Mouse (Mus musculus) hindbrain, embryonic 16.5 days (tissue): ENCODE data around the gene Slfn5. TPM values are rescaled to one million over a fixed set of nuclear protein-coding genes. Genes with fewer than 3 reads are reported as not detected.
"Not testable (repeated sequence)": the region's sequence is repeated elsewhere in the genome, so short reads cannot be mapped to it uniquely, and the experiment has no call there.

Source experiments
- ATAC-seq: fragments of 200-750 bp; cut with Nextera tagmentation; 2 replicates; pipeline ENCODE4 v1.8.0; 2017; ENCODE audit warnings: moderate TSS enrichment, moderate library complexity
- H3K27ac ChIP-seq: fragments of 300-500 bp; sonication (generic); 2 replicates; pipeline ENCODE4 v1.5.1; 2014; ENCODE audit warnings: low read depth, mild to moderate bottlenecking, control low read depth, low read length, moderate library complexity
- H3K27me3 ChIP-seq: fragments of 300-500 bp; sonication (generic); replicated peaks from 2 replicates; pipeline ENCODE4 v1.6.1; 2014; ENCODE audit warnings: low read length; ENCODE audit not compliant: control insufficient read depth, insufficient read depth
- H3K36me3 ChIP-seq: fragments of 300-500 bp; sonication (generic); 2 replicates; pipeline ENCODE4 v1.6.1; 2014; ENCODE audit warnings: mild to moderate bottlenecking, low read length, moderate library complexity, mixed read lengths; ENCODE audit not compliant: control insufficient read depth, insufficient read depth
- H3K4me1 ChIP-seq: fragments of 300-500 bp; sonication (generic); 2 replicates; pipeline ENCODE4 v1.6.1; 2014; ENCODE audit warnings: low read depth, low read length; ENCODE audit not compliant: control insufficient read depth, insufficient read depth
- H3K4me2 ChIP-seq: fragments of 300-500 bp; sonication (generic); 2 replicates; pipeline ENCODE4 v1.6.1; 2014; ENCODE audit warnings: mild to moderate bottlenecking, low read length, control low read depth, moderate library complexity
- H3K4me3 ChIP-seq: fragments of 300-500 bp; sonication (generic); 2 replicates; pipeline ENCODE4 v1.5.1; 2014; ENCODE audit warnings: mild to moderate bottlenecking, low read length, control low read depth, moderate library complexity
- H3K9ac ChIP-seq: fragments of 300-500 bp; sonication (generic); 2 replicates; pipeline ENCODE4 v1.6.1; 2014; ENCODE audit warnings: low read depth, mild to moderate bottlenecking, control low read depth, low read length, moderate library complexity
- H3K9me3 ChIP-seq: fragments of 300-500 bp; sonication (generic); 2 replicates; pipeline ENCODE4 v1.6.1; 2014; ENCODE audit warnings: mild to moderate bottlenecking, low read length, moderate library complexity; ENCODE audit not compliant: control insufficient read depth
- WGBS: fragments of 180-500 bp; shearing (Covaris S2); extraction: QIAGEN DNeasy Blood & Tissue Kit; methylation state at CpG from one replicate; pipeline ENCODE4 v1.1.7; 2014; 5-methylcytosine and 5-hydroxymethylcytosine counted together
- polyA plus RNA-seq: library from polyadenylated mRNA; unstranded; fragments of >200 nt; fragmentation: Nextera tagmentation; extraction: Ambion mirVana; gene quantifications from 2 replicates; pipeline ENCODE4 v1.2.1, GENCODE M21; 2015

Gene Slfn5
- polyA plus RNA-seq, 1 experiment from 2014 or later = 1.9 TPM

DNA sequence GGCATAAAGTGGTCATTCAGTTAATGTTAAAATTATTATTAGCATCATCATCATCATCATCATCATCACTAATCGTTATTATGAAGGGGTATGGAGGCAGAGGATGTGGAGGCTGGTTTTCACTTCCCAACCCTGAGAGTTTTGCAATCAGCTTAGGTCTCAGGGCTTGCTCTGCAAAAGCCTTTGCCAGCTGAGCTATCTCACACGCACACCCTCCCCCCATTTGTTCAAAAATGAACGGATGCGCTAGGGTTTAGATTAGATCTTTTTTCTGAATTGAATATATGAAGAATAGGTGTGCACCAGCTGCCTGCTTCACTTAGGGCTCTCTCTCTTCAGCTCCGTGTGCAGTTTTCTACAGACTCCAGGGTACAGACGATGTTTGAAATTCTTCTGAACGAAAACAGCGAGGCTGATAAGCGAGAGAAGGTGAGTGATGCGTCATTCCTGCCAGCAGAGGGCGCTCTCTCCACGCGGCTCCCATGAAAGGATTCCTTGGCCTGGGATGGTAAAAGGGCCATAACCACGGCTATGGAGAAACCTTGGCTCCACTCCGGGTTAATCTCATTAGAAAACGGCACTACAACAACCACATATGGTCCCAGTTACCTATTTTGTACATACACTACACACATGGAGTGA is 36.3 kb upstream of the Slfn5 start:
- peak overlapping the region; percentile 54; the same call in 1 of the 2 replicates for H3K9ac ChIP-seq
- no peaks in the 10 kb centered on the region for H3K4me1 ChIP-seq
- no peak overlapping the region for H3K27ac ChIP-seq
- H3K4me3 ChIP-seq = peak overlapping the region; percentile 26
- H3K4me2 ChIP-seq = peak overlapping the region; percentile 56
- H3K36me3 ChIP-seq = no peaks in the 10 kb centered on the region
- ATAC-seq = peak; percentile 70
- no peaks in the 10 kb centered on the region for H3K9me3 ChIP-seq
- peaks cover 6% of the 10 kb centered on the region for H3K27me3 ChIP-seq
- 8% methylated on average over 16 of the region's 16 CpGs for WGBS

DNA sequence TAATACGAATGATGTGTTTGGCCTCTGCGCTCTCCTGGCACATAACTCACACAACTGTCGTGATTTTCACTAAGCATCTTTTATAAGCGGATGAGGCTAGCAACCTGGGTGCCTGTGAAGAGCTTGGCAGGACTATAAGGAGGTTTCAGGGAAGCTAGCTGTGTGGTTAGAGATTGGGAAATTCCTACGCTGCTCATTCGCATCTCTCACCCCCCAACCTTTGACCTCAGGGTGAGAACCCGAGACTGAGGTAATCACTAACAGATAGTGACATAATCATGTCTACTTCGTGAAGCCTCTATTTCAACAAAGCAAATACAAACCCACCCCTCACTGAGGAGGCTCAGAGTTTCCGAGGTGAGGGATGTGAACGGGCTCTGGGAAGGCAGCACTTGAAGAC is 30.4 kb upstream of the Slfn5 start:
- no peak overlapping the region for H3K4me2 ChIP-seq
- no peaks in the 10 kb centered on the region for H3K9me3 ChIP-seq
- no peaks in the 10 kb centered on the region for H3K27me3 ChIP-seq
- WGBS = 63% methylated on average over 10 of the region's 10 CpGs
- H3K36me3 ChIP-seq = no peaks in the 10 kb centered on the region
- H3K9ac ChIP-seq = no peak overlapping the region
- no peaks in the 10 kb centered on the region for H3K4me1 ChIP-seq
- no peak for ATAC-seq
- H3K4me3 ChIP-seq = no peak overlapping the region
- no peak overlapping the region for H3K27ac ChIP-seq

DNA sequence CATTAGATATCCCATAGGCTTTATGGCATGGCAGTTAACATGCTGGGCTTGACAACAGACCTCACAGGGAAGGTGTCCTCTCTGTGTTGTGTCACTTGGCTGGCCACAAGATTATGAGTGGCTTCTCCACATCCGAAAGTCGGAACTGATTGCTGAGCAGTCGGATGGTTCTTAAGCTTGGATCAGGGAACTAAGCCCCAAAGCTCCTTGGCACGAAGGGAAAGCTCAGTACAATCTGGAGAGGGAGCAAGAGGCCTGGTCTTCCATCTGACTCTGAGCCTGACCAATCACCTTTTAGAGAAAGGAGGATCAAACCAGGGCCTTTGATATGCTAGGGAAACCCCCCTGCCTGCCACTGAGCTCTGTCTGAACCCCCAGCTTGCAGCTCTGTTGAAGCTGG is 29.5 kb upstream of the Slfn5 start:
- no peaks in the 10 kb centered on the region for H3K9me3 ChIP-seq
- no peak overlapping the region for H3K4me2 ChIP-seq
- no peak overlapping the region for H3K27ac ChIP-seq
- H3K4me3 ChIP-seq = no peak overlapping the region
- no peak overlapping the region for H3K9ac ChIP-seq
- ATAC-seq = no peak
- no peaks in the 10 kb centered on the region for H3K4me1 ChIP-seq
- WGBS = 72% methylated on average over 4 of the region's 4 CpGs
- H3K36me3 ChIP-seq = no peaks in the 10 kb centered on the region
- H3K27me3 ChIP-seq = no peaks in the 10 kb centered on the region

DNA sequence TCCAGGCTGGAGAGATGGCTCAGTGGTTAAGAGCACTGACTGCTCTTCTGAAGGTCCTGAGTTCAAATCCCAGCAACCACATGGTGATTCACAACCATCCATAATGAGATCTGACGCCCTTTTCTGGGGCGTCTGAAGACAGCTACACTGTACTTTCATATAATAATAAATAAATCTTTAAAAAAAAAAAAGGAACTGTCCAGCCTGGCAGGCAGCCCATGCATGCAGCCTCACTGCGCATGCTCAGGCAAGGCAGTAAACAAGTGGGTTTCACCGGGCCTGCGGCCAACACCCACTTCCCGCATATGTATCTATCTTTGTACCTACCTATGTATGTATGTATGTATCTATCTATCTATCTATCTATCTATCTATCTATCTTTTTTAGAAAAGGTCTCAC is 27.2 kb upstream of the Slfn5 start:
- H3K9me3 ChIP-seq, H3K36me3 ChIP-seq, H3K4me3 ChIP-seq, H3K27me3 ChIP-seq, H3K27ac ChIP-seq, H3K9ac ChIP-seq, H3K4me2 ChIP-seq, ATAC-seq, H3K4me1 ChIP-seq: not testable (repeated sequence)
- WGBS = 90% methylated on average over 6 of the region's 6 CpGs

DNA sequence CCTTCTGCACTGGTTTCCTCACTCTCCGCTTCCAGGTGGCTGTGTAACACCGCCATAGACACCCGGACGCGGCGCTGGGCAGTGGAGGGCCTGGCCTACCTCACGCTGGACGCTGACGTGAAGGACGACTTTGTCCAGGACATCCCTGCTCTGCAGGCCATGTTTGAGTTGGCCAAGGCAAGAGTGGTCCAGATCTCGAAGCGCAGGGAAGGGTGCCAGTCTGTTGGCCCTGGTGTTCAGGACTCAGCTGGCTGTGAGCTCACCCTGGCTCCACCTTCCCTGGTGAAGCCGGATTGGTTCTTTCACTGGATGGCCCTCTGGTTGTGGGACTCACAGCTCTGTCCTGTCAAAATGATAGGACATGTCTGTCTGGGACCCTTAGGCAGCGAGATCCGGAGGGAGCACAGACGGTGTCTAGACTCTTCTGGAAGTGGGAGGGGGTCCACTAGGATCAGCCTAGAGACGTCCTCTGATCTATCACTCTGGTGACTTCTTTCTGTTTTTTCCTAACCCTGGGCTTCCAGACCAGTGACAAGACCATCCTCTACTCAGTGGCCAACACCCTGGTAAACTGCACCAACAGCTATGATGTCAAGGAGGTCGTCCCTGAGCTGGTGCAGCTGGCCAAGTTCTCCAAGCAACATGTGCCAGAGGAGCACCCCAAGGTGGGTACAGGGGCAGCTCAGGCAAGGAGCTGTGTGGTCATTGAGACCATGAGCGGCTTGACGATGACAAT is 22.1 kb upstream of the Slfn5 start:
- H3K4me2 ChIP-seq = no peak overlapping the region
- H3K4me1 ChIP-seq = peaks cover 6% of the 10 kb centered on the region
- H3K27me3 ChIP-seq = peaks cover 22% of the 10 kb centered on the region
- no peak for ATAC-seq
- no peak overlapping the region for H3K9ac ChIP-seq
- 26% methylated on average over 20 of the region's 20 CpGs for WGBS
- no peak overlapping the region for H3K27ac ChIP-seq
- H3K36me3 ChIP-seq = no peaks in the 10 kb centered on the region
- H3K9me3 ChIP-seq = no peaks in the 10 kb centered on the region
- no peak overlapping the region for H3K4me3 ChIP-seq

DNA sequence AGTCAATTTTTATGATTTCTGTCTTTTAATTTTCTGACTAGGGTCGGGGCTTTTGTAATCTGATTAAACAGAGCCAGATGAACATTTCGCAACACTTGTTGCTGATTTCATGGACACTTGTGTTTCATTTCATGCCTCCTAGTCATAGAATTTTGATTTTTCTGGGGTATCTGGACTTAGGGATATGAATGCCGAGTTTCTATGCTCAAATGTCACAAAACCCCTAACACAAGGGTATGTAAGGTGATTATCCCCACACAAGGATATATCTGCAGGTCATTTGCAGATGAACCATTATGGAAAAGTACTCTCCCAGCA is 21.6 kb upstream of the Slfn5 start:
- Histone ChIP-seq H3K27me3 (peaks cover 27% of the 10 kb centered on the region), H3K4me2 (peak overlapping the region; percentile 98), H3K4me3 (no peak overlapping the region)

DNA sequence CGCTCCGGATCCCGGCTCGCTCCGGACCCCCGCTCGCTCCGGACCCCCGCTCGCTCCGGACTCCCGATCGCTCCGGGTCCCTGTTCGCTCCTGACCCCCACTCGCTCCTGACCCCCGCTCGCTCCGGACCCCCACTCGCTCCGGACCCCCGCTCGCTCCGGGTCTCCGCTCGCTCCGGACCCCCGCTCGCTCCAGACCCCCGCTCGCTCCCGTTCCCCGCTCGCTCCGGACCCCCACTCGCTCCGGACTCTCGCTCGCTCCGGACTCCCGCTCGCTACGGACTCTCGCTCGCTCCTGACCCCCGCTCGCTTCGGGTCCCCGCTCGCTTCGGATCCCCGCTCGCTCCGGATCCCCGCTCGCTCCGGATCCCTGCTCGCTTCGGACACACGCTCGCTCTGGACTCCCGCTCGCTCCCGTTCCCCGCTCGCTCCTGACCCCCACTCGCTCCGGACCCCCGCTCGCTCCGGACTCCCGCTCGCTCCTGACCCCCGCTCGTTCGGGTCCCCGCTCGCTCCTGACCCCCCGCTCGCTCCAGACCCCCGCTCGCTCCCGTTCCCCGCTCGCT is 20.7 kb upstream of the Slfn5 start:
- H3K36me3 ChIP-seq, H3K9me3 ChIP-seq, H3K4me1 ChIP-seq, H3K27ac ChIP-seq, ATAC-seq: not testable (repeated sequence)
- Histone ChIP-seq H3K9ac (peak overlapping the region; percentile 54; the same call in 1 of the 2 replicates), H3K4me3 (peak overlapping the region; percentile 55), H3K27me3 (peaks cover 31% of the 10 kb centered on the region), H3K4me2 (peak overlapping the region; percentile 98)
- WGBS = under 1% methylated on average over 74 of the region's 85 CpGs

More for the DNA sequence above, 21.6 kb upstream of the Slfn5 start:
- WGBS = 54% methylated on average over 3 of the region's 3 CpGs
- H3K9ac ChIP-seq = no peak overlapping the region
- H3K27ac ChIP-seq = no peak overlapping the region
- no peaks in the 10 kb centered on the region for H3K36me3 ChIP-seq
- H3K9me3 ChIP-seq = no peaks in the 10 kb centered on the region
- peaks cover 6% of the 10 kb centered on the region for H3K4me1 ChIP-seq
- ATAC-seq = no peak

DNA sequence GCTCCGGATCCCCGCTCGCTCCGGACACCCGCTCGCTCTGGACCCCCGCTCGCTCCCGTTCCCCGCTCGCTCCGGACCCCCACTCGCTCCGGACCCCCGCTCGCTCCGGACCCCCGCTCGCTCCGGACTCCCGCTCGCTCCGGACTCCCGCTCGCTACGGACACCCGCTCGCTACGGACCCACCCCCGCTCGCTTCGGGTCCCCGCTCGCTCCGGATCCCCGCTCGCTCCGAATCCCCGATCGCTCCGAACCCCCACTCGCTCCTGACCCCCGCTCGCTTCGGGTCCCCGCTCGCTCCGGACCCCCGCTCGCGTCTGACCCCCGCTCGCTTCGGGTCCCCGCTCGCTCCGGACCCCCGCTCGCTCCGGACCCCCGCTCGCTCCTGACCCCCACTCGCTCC is 20.0 kb upstream of the Slfn5 start:
- WGBS = under 1% methylated on average over 47 of the region's 63 CpGs
- Histone ChIP-seq H3K9ac (peak overlapping the region; percentile 59), H3K27me3 (peaks cover 34% of the 10 kb centered on the region), H3K4me3 (peak overlapping the region; percentile 55), H3K4me2 (peak overlapping the region; percentile 98)
- not testable (repeated sequence) for H3K27ac ChIP-seq, H3K4me1 ChIP-seq, H3K9me3 ChIP-seq, H3K36me3 ChIP-seq, ATAC-seq

DNA sequence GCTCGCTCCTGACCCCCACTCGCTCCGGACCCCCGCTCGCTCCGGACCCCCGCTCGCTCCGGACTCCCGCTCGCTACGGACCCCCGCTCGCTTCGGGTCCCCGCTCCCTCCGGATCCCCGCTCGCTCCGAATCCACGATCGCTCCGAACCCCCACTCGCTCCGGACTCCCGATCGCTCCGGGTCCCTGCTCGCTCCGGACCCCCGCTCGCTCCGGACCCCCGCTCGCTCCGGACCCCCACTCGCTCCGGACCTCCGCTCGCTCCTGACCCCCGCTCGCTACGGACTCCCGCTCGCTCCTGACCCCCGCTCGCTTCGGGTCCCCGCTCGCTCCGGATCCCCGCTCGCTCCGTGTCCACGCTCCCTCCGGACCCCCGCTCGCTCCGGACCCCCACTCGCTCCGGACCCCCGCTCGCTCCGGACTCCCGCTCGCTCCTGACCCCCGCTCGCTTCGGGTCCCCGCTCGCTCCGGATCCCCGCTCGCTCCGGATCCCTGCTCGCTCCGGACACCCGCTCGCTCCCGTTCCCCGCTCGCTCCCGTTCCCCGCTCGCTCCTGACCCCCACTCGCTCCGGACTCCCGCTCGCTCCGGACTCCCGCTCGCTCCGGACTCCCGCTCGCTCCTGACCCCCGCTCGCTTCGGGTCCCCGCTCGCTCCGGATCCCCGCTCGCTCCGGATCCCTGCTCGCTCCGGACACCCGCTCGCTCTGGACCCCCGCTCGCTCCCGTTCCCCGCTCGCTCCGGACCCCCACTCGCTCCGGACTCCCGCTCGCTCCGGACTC is 19.3 kb upstream of the Slfn5 start:
- H3K27ac ChIP-seq, H3K9me3 ChIP-seq, H3K36me3 ChIP-seq, H3K4me1 ChIP-seq, ATAC-seq: not testable (repeated sequence)
- peak overlapping the region; percentile 55 for H3K4me3 ChIP-seq
- peak overlapping the region; percentile 98 for H3K4me2 ChIP-seq
- under 1% methylated on average over 88 of the region's 119 CpGs for WGBS
- H3K27me3 ChIP-seq = peaks cover 40% of the 10 kb centered on the region
- peak overlapping the region; percentile 59 for H3K9ac ChIP-seq
